Mouse (Mus musculus) bone marrow, adult 2 months (tissue): ENCODE results near the gene Wee1. TPM values are rescaled to one million over a fixed set of nuclear protein-coding genes. Genes with fewer than 3 reads are reported as not detected.

Source experiments
- H3K27ac ChIP-seq: fragments of 200-500 bp; 2 replicates; pipeline ENCODE4 v1.5.1; 2012; ENCODE audit warnings: low read depth, mild to moderate bottlenecking, control low read depth, inconsistent platforms, low read length; ENCODE audit not compliant: control insufficient read depth, poor library complexity, insufficient read depth
- H3K4me1 ChIP-seq: fragments of 200-500 bp; 2 replicates; pipeline ENCODE4 v1.6.1; 2011; ENCODE audit warnings: low read length; ENCODE audit not compliant: control insufficient read depth, insufficient read depth
- H3K4me3 ChIP-seq: fragments of 200-500 bp; replicated peaks from 2 replicates; pipeline ENCODE3; 2011; ENCODE audit warnings: mild to moderate bottlenecking, low read depth, low read length, control low read depth; ENCODE audit not compliant: control insufficient read depth
- CTCF ChIP-seq: fragments of 200-500 bp; IDR thresholded peaks from 2 replicates; pipeline ENCODE4 v1.5.1; 2011; ENCODE audit warnings: low read length, control low read depth; ENCODE audit not compliant: control insufficient read depth, insufficient read depth
- POLR2A ChIP-seq: fragments of 200-500 bp; IDR thresholded peaks from 2 replicates; pipeline ENCODE4 v1.6.1; 2011; ENCODE audit warnings: low read depth, mild to moderate bottlenecking, control low read depth, low read length, borderline replicate concordance; ENCODE audit not compliant: control insufficient read depth
- WGBS: fragments of 180-500 bp; shearing (Covaris S2); methylation state at CpG from one replicate; pipeline ENCODE4 v1.1.7; 2018; 5-methylcytosine and 5-hydroxymethylcytosine counted together
- polyA plus RNA-seq: library from polyadenylated mRNA; stranded (reverse); fragments of >200 nt; gene quantifications from 2 replicates; pipeline ENCODE4 v1.2.4, GENCODE M21; 2011; ENCODE audit warnings: low replicate concordance; ENCODE audit not compliant: missing spikeins, insufficient read depth, insufficient read length

Gene Wee1
- polyA plus RNA-seq, 1 experiment, result 13.6 TPM

DNA sequence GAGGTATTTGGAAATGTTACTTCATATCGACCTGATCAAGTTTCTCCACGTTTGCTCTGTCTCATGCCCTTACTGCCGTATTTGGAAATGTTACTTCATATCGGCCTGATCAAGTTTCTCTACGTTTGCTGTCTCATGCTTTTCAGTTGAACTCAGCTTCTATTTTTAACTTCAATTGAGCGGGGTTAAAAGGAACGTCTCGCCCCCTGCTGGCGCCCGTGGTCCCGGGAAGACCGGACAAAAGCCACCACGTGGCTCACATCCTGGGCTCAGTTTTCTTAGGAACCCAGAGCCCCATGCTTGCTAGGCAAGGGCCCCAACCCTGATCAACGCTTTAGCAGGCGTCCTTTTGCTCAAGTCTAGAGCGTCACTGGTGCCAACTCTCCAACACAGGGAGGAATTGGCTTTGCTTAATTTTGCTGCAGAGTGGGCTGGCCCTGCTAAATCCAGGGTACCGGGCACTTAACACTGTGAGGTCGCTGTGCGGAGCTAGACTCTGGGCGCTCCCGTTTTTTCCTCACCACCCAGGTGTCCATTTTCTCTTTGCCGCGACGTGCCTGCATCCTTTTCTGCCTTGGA, 42.3 kb downstream of the Wee1 start:
- no peak for TF ChIP-seq POLR2A
- peak; percentile 73; the same call in 1 of the 2 replicates for TF ChIP-seq CTCF

GRCm38 (mm10) chr7:110164712-110165122, 42.9 kb downstream of the Wee1 start:
- Histone ChIP-seq H3K4me1 (peaks cover 1% of the 10 kb centered on the region), H3K4me3 (peak overlapping the region; percentile 93), H3K27ac (peak overlapping the region; percentile 52)
- peak; percentile 71; the same call in 1 of the 2 replicates for TF ChIP-seq POLR2A
- TF ChIP-seq CTCF, result peak; percentile 99
- under 1% methylated on average over 20 of the region's 20 CpGs for WGBS

More for the DNA sequence above, 42.3 kb downstream of the Wee1 start:
- Histone ChIP-seq H3K4me3 (peak overlapping the region; percentile 93), H3K27ac (peak overlapping the region; percentile 52), H3K4me1 (peaks cover 1% of the 10 kb centered on the region)
- under 1% methylated on average over 24 of the region's 24 CpGs for WGBS

GRCm38 (mm10) chr7:110166233-110166632, 44.4 kb downstream of the Wee1 start:
- WGBS, result 13% methylated on average over 8 of the region's 8 CpGs
- Histone ChIP-seq H3K27ac (no peak overlapping the region), H3K4me1 (peaks cover 1% of the 10 kb centered on the region), H3K4me3 (peak overlapping the region; percentile 21)
- no peak for TF ChIP-seq POLR2A
- no peak for TF ChIP-seq CTCF

DNA sequence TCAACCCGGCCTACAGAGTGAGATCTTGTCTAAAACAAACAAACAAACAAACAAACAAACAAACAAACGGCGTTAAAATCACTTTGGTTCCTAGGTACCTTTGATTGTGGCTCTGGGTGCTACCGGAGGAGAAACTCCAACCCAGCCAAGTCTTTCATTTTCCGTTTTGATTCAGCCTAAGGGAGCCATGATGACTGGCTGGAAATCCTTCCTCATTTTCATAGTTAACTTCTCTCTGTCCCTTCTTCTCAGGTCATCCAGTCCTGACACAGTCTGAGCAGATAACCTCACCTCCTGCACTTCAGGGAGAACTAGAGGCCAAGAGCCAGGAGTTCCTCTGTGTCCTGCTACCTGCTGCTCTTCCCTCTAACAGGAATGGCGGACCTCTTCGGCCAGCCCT, 57.4 kb downstream of the Wee1 start:
- H3K27ac ChIP-seq, result no peak overlapping the region
- no peak overlapping the region for H3K4me3 ChIP-seq
- WGBS, result 71% methylated on average over 7 of the region's 7 CpGs
- H3K4me1 ChIP-seq, result peaks cover under 1% of the 10 kb centered on the region; the same call in 1 of the 2 replicates
- TF ChIP-seq CTCF (no peak), POLR2A (no peak)

DNA sequence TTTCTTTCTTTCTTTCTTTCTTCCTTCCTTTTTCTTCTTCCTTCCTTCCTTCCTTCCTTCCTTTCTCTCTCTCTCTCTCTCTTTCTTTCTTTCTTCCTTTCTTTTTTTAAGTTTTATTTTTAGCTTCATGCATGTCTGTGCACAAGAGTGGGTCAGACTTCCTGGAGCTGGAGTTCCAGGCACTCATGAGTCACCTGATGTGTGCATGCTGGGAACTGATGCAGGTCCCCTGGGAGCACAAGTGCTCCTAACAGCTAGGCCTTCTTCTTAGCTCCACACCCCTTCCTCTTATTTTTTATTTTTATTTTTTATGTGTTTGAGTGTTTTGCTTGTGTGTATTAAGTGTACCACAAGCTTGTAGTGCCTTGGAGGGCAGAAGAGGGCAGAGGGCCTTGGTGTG, 58.8 kb downstream of the Wee1 start:
- TF ChIP-seq CTCF (no peak), POLR2A (no peak)
- H3K4me1 ChIP-seq, result peaks cover 4% of the 10 kb centered on the region; the same call in 1 of the 2 replicates
- no peak overlapping the region for H3K4me3 ChIP-seq
- no peak overlapping the region for H3K27ac ChIP-seq

GRCm38 (mm10) chr7:110181446-110181845, 59.6 kb downstream of the Wee1 start:
- Histone ChIP-seq H3K4me1 (peaks cover 4% of the 10 kb centered on the region; the same call in 1 of the 2 replicates), H3K27ac (no peak overlapping the region), H3K4me3 (no peak overlapping the region)
- TF ChIP-seq POLR2A, result no peak
- no peak for TF ChIP-seq CTCF
- WGBS, result 80% methylated on average over 8 of the region's 8 CpGs

DNA sequence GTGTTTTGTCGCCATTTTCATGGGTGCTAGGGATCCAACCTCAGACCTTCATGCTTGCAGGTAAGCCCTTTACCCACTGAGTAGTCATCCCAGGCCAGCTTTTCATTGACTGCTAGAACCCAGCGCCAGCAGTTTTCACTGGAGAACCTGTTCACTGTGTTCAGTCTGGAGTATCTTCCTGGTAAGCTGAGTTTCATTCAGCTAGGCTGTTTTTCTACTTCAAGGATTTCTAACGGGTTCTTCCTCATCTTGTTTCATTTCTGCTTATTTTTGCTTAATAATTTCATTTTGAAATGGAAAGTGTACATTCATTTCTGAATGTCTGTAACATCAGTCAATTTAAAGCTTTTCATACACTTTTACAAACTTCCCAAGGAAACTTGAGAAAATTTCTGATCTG, 62.8 kb downstream of the Wee1 start:
- H3K27ac ChIP-seq, result peak overlapping the region; percentile 71; the same call in 1 of the 2 replicates
- 60% methylated on average over 3 of the region's 3 CpGs for WGBS
- TF ChIP-seq CTCF (no peak), POLR2A (no peak)
- peaks cover 4% of the 10 kb centered on the region; the same call in 1 of the 2 replicates for H3K4me1 ChIP-seq
- H3K4me3 ChIP-seq, result no peak overlapping the region

- Histone ChIP-seq H3K4me3 (no peak overlapping the region), H3K27ac (0 out of 2 replicates have a peak overlapping the region, but pooled peaks have one; percentile 33), H3K4me1 (peaks cover under 1% of the 10 kb centered on the region; the same call in 1 of the 2 replicates)
- 60% methylated on average over 7 of the region's 7 CpGs for WGBS
- TF ChIP-seq POLR2A (no peak), CTCF (no peak)
Measured at GRCm38 (mm10) chr7:110189951-110190350, 68.1 kb downstream of the Wee1 start.

Other genes starting within 250 kb of the Wee1 start
- gene Dennd5a, start 161.6 kb upstream of the Wee1 start, polyA plus RNA-seq, result 27.2 and 54.9 TPM in 2 replicates
- gene Tmem41b, start 135.1 kb upstream of the Wee1 start, polyA plus RNA-seq, result 12.1 and 18.8 TPM in 2 replicates
- 49.4 and 54.4 TPM in 2 replicates for gene Ipo7, start 103.8 kb upstream of the Wee1 start, polyA plus RNA-seq
- 9.2 and 11.1 TPM in 2 replicates for gene Zfp143, start 60.8 kb upstream of the Wee1 start, polyA plus RNA-seq
- 12.6 and 23.1 TPM in 2 replicates for gene Swap70, start 99.7 kb downstream of the Wee1 start, polyA plus RNA-seq